Mouse (Mus musculus): Measurements from ENCODE around the gene Stard9. TPM values are rescaled to one million over a fixed set of nuclear protein-coding genes. Genes with fewer than 3 reads are reported as not detected.

Gene Stard9
- total and polyA plus RNA-seq, 2 experiments from 2014 or later: 2.4 to 10.6 TPM

DNA sequence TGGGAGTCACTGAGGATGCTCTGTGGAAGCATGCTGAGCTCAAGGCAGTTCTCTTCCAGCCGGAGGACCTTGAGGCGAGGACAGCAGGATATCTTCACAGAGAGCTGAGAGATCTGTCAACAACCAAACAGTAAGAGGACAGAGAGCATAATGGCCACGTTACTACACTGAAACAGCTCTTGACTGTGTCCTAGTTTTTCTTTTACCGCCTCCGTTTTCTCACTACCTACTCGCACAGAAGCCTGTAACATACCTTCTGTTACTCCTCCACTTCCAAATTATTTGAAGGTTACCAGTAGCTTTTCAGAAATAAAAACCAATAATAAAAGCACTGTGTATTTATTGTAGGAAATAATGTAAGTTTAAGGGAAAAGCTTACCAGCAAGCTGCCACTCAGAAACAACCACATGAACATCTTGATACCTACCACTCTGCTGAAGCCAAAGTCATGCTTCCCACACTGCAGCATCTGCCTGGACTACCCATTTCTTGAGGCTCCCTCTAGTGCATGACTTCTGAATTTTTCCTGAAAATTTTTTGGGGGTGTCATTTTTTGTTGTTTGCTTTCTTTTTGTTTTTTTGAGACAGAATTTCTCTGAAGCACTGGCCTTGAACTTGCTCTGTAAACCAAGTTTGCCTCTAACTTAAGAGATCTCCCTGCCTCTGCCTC, 22.8 kb upstream of the Stard9 start:
- TF ChIP-seq CTCF (IDR thresholded peaks at IDR 0.05): peak; percentile 61
- no peak overlapping the region for H3K9ac ChIP-seq (replicated peaks; ENCODE audit: low read length, poor library complexity, severe bottlenecking)
- DNase-seq (ENCODE audit: low spot score): no peak
- no peak overlapping the region for H3K4me3 ChIP-seq (ENCODE audit: low read depth, low read length)
- no peaks in the 10 kb centered on the region for H3K9me3 ChIP-seq (ENCODE audit: low read length)
- H3K27ac ChIP-seq (ENCODE audit: low read depth, low read length): no peak overlapping the region
- H3K4me1 ChIP-seq (ENCODE audit: insufficient read depth, low read length): no peaks in the 10 kb centered on the region; the same call in 1 of the 2 replicates
- 89% methylated on average over 6 of the region's 6 CpGs for WGBS
- no peak overlapping the region for H3K4me2 ChIP-seq (ENCODE audit: low read depth, low read length, poor library complexity, severe bottlenecking)
- H3K27me3 ChIP-seq (ENCODE audit: insufficient read depth, low read length): no peaks in the 10 kb centered on the region
- ATAC-seq (ENCODE audit: low FRiP score): no peak
- peaks cover 6% of the 10 kb centered on the region; the same call in 1 of the 2 replicates for H3K36me3 ChIP-seq (ENCODE audit: insufficient read depth, low read length)

DNA sequence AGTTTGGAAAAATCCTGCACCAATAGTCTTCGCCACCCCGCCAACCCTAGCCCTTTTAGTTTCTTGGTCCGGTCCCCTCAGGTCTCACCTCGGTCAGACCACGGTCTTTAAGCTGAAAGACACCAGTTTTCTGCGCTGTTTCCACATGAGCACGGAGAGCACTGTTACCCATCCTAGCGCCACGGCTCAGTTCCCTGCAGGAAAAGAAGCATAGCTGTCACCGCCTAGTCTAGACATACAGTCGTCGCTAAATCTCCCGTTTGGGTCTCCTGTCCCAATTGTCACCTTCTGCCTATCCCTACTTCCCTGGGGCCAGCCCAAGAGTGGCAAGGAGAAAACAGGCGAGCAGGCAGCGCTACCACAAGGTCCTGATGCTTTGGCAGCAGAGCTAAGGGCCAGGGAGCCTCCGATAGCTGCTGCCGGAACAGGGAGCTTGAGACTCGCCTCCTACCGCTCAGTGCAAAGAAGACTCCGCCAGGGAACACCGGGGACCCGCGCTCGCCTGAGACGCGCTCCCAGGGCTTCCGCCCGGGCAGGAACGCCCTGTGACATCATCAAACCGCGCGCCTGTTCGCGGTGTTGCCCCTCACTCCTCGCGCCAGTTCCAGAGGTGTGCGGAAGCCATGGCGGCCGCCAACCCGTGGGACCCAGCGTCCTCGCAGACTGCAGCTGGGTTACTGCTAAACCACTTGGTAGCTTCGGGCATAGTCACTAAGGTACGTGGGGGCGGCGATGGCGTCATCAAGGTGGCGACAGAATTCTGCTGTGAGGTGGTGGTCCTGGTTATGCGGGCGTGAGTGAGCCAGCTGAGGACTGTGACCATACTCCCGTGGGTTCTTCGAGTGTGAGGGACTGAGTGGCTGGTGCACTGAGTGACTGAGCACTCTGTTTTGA, 19.8 kb upstream of the Stard9 start, which contains the start of the genes Haus2 and Lrrc57:
Gene Haus2 (plus strand): TSS at position 554 of the 894 bp plus-strand sequence.
Gene Lrrc57 (minus strand): TSS at position 691 of the 894 bp plus-strand sequence.
- H3K9ac ChIP-seq (replicated peaks; ENCODE audit: low read length, poor library complexity, severe bottlenecking): peak within 1 kb of the TSS; percentile 77
- under 1% methylated on average over 52 of the region's 52 CpGs for WGBS
- TF ChIP-seq CTCF (IDR thresholded peaks at IDR 0.05): peak; percentile 43
- H3K4me1 ChIP-seq (ENCODE audit: insufficient read depth, low read length): no peaks in the 10 kb centered on the region; the same call in 1 of the 2 replicates
- peak; percentile 91 for DNase-seq (ENCODE audit: low spot score)
- no peaks in the 10 kb centered on the region for H3K9me3 ChIP-seq (ENCODE audit: low read length)
- no peaks in the 10 kb centered on the region for H3K27me3 ChIP-seq (ENCODE audit: insufficient read depth, low read length)
- peaks cover 4% of the 10 kb centered on the region; the same call in 1 of the 2 replicates for H3K36me3 ChIP-seq (ENCODE audit: insufficient read depth, low read length)
- H3K27ac ChIP-seq (ENCODE audit: low read depth, low read length): peak within 1 kb of the TSS; percentile 89
- H3K4me3 ChIP-seq (ENCODE audit: low read depth, low read length): peak within 1 kb of the TSS; percentile 87
- H3K4me2 ChIP-seq (ENCODE audit: low read depth, low read length, poor library complexity, severe bottlenecking): peak within 1 kb of the TSS; percentile 76
- peak; percentile 95 for ATAC-seq (ENCODE audit: low FRiP score)

DNA sequence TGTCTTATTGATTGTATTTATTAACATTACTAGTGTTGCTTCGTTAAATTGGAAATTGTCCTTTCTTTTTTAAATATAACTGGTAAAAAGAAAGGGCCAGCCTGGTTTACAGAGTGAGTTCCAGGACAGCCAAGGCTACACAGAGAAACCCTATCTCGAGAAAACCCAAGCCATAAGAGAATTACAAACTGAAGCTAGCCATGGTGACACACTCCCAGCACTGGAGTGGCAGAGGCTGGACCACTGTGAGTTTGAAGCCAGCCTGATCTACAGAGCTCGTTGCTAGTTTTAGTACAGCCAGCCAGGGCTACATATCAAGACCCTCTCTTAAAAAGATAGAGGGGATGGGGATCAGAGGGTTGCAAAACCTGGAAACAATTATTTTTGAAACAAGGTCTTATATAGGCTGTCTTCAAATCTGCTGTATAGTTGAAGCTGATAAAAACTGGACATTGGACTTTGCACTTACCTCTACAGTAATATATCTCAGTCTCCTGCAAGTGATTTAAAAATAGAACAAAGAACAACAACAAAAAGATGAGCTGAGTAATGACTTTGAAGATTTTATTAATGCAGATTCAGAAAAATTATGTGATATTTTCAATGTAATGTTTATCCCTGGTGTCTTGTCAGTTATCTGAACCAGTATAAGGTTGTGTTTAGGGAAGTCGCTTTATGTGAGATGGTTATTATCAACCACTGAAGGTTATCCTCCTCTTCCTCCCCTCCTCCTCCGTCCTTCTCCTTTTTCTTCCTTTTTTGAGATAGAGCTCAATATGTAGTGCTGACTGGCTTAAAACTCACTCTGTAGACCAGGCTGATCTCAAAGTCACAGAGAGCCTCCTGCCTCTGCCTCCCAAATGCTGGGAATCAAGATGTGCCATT, 12.4 kb upstream of the Stard9 start:
- DNase-seq (ENCODE audit: low spot score) (no peak), ATAC-seq (ENCODE audit: low FRiP score) (no peak)
- Histone ChIP-seq H3K36me3 (ENCODE audit: insufficient read depth, low read length) (peaks cover 20% of the 10 kb centered on the region), H3K27me3 (ENCODE audit: insufficient read depth, low read length) (no peaks in the 10 kb centered on the region), H3K4me2 (ENCODE audit: low read depth, low read length, poor library complexity, severe bottlenecking) (no peak overlapping the region), H3K4me3 (ENCODE audit: low read depth, low read length) (no peak overlapping the region), H3K9me3 (ENCODE audit: low read length) (no peaks in the 10 kb centered on the region), H3K27ac (ENCODE audit: low read depth, low read length) (no peak overlapping the region), H3K4me1 (ENCODE audit: insufficient read depth, low read length) (no peaks in the 10 kb centered on the region), H3K9ac (replicated peaks; ENCODE audit: low read length, poor library complexity, severe bottlenecking) (no peak overlapping the region)
- WGBS: 89% methylated on average over 5 of the region's 5 CpGs
- TF ChIP-seq CTCF (IDR thresholded peaks at IDR 0.05): no peak

DNA sequence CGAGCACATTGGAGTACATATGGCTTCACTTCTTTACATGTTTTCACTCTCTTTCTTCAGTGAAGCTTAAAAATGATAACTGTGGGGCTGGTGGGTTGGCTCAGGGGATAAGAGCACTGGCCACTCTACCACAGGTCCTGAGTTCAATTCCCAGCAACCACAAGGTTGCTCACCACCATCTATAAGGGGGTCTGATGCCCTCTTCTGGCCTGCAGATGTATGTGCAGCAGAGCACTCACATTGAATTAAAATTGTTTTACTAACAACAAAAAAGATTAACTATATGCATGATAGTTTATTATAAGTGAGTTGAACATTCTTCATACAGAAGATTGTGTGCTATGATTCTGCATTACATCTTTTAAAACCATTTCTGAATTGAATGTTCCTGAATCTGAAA, 9.4 kb upstream of the Stard9 start:
- Histone ChIP-seq H3K4me2 (ENCODE audit: low read depth, low read length, poor library complexity, severe bottlenecking) (no peak overlapping the region), H3K4me3 (ENCODE audit: low read depth, low read length) (no peak overlapping the region), H3K36me3 (ENCODE audit: insufficient read depth, low read length) (peaks cover 20% of the 10 kb centered on the region), H3K27me3 (ENCODE audit: insufficient read depth, low read length) (no peaks in the 10 kb centered on the region), H3K9me3 (ENCODE audit: low read length) (no peaks in the 10 kb centered on the region), H3K4me1 (ENCODE audit: insufficient read depth, low read length) (no peaks in the 10 kb centered on the region), H3K27ac (ENCODE audit: low read depth, low read length) (no peak overlapping the region), H3K9ac (replicated peaks; ENCODE audit: low read length, poor library complexity, severe bottlenecking) (no peak overlapping the region)
- 96% methylated on average over 1 of the region's 1 CpGs for WGBS
- ATAC-seq (ENCODE audit: low FRiP score) (no peak), DNase-seq (ENCODE audit: low spot score) (no peak)
- peak; percentile 27 for TF ChIP-seq CTCF (IDR thresholded peaks at IDR 0.05)

DNA sequence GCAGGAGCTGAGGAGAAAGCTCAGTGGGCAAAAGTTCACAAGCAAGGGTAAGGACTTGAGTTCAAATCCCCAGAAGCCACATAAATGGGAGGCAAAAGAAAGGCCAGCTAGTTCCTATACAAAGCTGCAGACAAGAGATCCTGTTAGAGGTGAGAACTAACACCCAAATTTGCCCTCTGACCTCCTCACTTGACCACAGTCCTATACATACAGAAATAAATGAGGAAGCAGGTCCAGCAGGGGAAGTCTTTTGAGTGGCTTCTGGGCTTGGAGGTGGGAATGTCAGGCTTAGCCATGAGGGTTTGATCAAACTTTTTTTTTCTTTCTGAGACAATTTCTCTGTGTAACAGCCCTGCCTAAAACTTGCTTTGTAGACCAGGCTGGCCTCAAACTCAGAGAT, 6.0 kb upstream of the Stard9 start:
- ATAC-seq (ENCODE audit: low FRiP score) (no peak), DNase-seq (ENCODE audit: low spot score) (no peak)
- Histone ChIP-seq H3K27ac (ENCODE audit: low read depth, low read length) (no peak overlapping the region), H3K4me1 (ENCODE audit: insufficient read depth, low read length) (no peaks in the 10 kb centered on the region), H3K9ac (replicated peaks; ENCODE audit: low read length, poor library complexity, severe bottlenecking) (no peak overlapping the region), H3K9me3 (ENCODE audit: low read length) (no peaks in the 10 kb centered on the region), H3K36me3 (ENCODE audit: insufficient read depth, low read length) (peaks cover 10% of the 10 kb centered on the region), H3K4me3 (ENCODE audit: low read depth, low read length) (no peak overlapping the region), H3K4me2 (ENCODE audit: low read depth, low read length, poor library complexity, severe bottlenecking) (no peak overlapping the region), H3K27me3 (ENCODE audit: insufficient read depth, low read length) (no peaks in the 10 kb centered on the region)
- TF ChIP-seq CTCF (IDR thresholded peaks at IDR 0.05): no peak
